Mouse (Mus musculus) lung, postnatal 14 days (tissue): ENCODE measurements at regions not wholly inside any gene's neighbourhood (a gene's known extent, or its start where the extent isn't known, plus 50 kb on each side); places are given as distances from the start of the nearest gene placed in this dataset.
"Not testable (repeated sequence)": the region's sequence is repeated elsewhere in the genome, so short reads cannot be mapped to it uniquely, and the experiment has no call there.

ENCODE experiments used
- DNase-seq: peaks from one replicate; pipeline ENCODE4 v3.0.0; 2021

DNA sequence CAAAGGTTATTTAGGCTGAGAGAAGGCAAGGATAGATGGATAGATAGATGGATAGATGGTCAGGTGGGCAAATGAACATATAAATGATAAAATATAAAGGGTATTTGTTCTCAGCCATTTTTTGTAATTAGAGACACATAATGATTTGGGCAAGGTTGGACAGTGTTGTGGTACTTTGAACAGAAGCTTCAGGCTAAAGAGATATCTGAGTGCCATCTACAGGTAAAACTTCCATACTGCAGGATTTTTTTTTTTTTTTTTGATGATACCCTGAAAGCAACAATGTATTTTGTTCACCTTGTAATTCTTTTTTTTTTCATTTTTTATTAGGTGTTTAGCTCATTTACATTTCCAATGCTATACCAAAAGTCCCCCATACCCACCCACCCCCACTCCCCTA lies 110.1 kb upstream of the Trabd2b start:
- no peak for DNase-seq

DNA sequence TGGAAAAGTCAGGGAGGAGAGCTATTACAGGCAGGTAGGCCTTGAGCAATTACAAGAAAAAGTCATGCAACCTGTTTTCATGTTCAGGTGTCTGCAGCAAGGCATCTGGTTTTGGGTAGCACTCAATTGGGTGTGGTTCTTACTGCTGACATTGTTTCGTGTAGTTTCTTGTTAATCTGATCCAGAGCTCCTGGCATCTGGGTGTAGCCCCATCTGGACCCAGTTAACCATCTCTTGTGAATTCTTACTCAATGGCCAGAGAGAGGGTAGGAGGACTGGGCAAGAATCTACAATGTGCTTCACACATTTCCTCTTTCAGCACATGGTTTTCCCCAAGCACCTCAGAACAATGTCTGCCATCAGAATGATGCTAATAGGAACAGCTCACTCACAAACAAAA lies 108.0 kb upstream of the Trabd2b start:
- DNase-seq, result not testable (repeated sequence)

DNA sequence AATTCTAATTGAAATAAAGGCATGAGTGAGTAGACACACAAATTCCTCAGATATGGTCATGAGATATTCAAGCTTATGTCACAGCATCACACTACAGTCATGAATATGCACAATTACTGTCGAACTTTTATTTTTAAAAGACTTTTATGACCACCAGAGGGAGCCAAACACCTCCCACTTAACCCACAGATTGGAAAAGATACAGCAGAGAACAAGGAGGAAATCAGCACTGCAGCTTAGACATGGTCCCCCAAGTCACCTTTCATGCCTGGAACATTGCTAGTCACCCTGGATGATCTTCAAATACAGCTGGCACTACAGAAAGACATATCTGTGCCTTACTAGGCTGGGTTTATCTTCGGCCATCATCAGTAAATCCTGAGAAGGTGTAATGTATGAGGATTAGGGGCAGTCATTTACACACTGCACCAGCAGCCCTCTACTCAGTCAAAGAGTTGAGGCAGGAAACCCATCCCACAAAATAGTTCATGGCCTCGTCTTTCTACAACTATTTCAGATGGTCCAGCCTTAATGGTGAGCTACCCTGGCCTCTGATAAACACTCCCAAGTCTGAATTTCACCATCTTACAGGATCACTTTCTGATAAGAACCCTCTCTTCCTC lies 106.0 kb upstream of the Trabd2b start:
- peak; percentile 7 for DNase-seq

DNA sequence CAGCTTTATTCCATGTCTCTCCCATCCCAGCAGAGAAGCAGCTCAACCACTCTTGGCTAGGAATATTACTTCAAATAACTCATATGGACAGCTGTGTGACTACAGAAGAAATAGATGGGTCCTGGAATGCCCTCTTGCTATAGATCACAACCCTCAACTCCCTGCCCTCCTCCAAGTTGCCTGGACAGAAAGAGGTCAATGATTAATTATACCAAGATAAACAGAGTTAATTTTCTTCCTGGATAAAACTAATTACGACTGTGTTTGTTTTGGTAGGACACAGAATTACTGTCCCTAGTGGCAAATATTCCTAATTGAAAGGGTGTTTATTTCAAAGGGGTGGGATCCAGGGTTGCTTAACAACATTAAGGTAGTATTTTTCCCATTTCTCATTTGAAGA lies 101.9 kb upstream of the Trabd2b start:
- no peak for DNase-seq

DNA sequence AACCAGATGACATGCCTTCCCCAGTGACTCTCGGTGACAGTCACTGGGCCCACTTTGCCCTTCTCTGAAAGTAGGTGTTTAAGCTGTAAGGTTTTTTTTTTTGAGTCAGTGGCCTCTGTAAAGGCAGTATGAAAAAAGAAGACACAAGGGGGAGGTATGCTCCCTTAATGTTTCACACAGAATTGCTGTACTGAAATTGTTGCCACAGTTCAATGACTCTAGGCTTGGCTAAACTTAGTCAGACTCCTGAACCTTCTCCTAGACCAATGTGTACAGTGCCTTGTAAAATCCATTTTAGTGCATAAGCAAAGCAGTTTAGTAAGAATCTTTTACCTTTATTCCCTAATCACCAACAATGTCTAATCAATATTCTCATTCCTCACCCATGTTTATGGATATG lies 99.0 kb upstream of the Trabd2b start:
- no peak for DNase-seq

DNA sequence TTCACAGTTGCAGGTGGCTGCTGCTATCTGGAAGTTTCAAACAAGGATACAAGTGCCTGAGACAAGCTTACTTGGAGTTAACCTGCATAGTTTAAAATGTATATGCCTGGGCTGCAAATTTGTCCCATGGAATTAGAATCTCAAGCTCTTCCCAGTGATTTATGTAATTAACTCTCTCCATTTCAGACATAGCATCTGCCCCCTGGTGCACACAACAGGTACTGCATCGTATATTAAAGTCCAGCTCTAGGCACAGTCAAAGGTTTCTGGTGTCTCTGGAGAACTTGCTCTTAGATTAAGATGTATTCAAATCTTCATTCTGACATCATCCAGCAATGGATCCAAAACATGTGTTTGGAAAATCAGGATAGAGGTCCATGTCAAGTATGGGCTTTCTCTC lies 98.0 kb upstream of the Trabd2b start:
- DNase-seq, result peak; percentile 32

DNA sequence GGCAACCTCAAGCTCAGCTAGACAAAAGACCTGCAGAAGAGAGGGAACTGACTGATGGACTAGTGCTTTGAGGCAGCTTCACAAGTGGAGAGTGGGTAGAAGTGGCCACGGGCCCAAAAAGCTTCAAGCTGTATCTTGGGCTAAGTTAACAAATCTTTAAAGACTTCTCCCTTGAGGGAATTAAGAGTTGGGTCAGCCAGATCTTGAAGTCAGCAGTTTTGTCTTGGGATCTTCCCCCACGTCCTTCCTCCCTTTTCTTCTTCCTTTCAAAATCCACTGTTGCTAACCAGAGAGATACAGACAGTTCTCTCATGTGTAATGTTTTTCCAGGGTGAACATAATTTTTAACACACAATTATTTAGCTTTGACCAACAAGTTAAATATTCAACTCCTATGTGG lies 91.5 kb upstream of the Trabd2b start:
- no peak for DNase-seq

DNA sequence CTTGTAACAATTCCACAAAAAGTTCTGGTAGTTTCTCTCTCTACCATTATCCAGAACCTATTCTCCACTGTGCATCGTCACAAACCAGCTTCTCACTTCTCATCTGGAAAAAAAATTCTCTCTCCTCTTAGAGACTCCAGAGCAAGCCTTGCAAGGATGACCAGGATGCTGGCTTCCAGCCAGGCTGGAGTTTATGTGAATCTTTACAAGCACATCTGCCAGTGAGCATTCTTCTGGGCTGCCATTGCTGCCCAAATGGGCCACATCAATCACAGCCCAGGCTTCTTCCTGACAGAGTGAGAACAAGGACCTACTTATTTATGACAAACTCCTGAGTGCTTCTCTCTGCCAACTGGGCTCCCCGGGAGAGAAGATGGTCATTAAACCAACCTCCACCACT lies 91.0 kb upstream of the Trabd2b start:
- DNase-seq, result peak; percentile 8

DNA sequence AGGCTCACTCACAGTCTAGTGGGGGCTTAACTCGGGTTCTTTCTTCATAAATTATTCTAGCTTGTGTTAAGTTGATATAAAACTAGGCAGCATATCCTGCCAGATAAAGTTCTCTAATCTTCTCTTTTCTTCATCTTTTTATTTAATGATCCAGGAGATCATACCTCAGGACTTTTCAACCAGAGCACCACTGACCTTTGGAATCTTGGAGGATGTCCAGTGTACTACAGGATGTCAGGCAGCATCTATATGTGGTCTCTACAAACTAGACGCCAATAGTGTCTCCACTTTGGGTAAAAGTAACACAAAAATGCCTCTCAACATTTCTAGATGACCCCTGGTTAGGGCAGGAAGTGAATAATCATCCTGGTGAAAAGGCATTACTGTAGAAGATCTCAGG lies 89.4 kb upstream of the Trabd2b start:
- no peak for DNase-seq

DNA sequence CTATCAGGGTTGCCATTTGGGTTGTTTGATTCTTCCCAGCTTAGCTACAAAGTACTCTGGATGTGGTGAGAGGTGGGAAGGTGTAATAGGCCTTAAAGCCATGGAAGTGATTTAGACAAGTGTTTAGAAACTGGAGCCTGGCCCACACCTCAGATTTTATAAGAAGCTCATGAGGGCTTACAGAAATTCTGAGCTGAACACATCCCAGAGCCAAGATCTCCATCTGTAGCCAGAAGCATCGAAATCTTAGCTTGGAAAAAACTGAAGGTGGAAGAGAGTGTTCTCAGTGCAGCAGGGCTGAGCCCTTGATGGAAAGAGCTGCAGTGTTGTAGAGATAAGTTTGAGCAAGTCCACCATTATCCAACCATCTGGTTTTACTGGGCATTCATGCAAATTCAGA lies 86.4 kb upstream of the Trabd2b start:
- no peak for DNase-seq

DNA sequence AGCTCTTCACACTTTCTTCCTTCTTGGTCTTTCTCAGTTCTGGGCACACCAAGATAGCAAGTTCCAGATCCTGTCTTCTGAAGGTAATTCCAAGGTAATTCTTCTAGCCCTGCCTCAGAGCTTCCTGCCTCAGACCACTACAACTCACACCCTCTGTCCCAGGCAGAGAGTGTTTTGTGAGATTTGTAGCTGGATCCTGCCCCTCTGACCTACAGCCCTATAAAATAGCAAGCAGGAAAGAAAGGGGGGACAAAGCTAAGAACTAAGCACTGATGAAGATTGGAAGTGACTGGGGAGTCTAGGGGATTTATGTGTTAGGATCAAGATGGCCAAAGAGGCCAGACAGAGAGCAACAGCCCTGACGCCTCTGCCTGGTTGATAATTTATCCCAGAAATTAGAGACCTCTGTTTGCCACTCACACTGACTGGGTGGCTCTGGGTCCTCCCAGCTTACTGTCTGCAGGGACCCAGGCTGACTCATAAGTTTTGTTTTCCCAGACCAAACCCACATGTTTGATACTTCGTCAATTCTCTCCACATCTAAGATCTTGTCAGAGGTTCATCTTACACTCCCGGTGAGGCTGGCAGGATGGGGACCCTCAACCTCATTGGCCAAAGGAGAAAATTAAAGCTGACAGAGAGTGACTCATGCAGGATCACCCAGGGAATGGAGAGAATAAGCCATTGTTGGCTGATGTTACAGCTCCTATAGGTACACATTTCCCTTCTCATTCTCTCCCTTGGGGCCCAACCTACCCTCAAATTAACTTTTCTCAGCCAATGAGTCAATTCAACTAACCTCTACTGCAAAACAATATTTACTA lies 84.8 kb upstream of the Trabd2b start:
- no peak for DNase-seq

DNA sequence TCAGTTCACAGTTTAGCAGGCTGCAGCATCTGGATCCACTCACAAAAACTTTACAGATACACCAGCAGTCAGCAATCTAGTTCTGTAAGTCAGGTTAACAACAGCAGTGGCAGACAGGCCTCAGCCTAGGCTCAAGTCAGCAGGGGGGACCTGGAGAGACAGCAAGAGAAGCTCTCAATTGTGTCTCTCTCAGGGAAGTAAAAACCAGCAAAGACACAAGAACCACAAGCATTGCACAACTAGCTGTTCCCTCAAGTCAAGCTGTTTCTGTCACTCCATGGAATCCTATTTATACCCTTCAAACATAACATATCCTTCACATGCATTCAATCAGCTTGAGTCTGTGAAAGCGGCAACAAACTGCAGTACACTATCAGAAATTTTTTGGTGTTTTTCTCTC lies 76.5 kb upstream of the Trabd2b start:
- DNase-seq, result no peak

DNA sequence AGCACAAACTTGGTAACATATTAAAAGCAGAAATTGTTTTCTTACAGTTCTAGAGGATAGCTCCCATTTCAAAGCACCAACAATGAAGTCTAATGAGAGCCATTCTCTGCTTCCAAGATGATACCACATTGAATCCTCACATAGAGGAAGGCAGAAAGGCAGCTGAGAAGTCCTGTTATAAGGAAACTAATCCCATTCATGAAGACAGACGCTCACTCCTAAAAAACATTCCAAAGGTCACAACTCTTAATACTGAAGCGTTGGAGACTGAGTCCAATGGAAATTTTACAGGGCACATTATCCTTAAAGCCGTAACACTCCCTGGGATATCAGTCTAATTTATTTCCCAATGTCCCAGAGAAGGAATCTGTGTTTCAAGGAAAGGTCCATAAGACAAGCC lies 75.4 kb upstream of the Trabd2b start:
- no peak for DNase-seq

DNA sequence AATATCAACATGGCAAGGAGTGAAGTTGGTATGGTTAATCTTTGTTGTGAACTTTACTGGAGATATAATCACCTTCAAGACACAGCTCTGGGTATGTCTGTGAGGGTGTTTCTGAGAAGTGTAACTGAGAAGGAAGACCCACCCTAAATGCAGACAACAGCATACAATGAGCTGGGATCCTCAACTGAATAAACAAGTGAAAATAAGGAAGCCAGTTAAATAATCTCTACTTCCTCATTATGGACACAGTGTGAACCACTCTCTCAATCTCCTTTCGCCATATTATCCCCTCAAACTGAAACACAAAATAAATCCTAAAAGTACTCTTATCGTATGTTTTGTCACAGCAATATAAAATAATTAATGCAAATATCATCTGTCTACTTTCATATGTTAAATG lies 71.7 kb upstream of the Trabd2b start:
- DNase-seq, result no peak

DNA sequence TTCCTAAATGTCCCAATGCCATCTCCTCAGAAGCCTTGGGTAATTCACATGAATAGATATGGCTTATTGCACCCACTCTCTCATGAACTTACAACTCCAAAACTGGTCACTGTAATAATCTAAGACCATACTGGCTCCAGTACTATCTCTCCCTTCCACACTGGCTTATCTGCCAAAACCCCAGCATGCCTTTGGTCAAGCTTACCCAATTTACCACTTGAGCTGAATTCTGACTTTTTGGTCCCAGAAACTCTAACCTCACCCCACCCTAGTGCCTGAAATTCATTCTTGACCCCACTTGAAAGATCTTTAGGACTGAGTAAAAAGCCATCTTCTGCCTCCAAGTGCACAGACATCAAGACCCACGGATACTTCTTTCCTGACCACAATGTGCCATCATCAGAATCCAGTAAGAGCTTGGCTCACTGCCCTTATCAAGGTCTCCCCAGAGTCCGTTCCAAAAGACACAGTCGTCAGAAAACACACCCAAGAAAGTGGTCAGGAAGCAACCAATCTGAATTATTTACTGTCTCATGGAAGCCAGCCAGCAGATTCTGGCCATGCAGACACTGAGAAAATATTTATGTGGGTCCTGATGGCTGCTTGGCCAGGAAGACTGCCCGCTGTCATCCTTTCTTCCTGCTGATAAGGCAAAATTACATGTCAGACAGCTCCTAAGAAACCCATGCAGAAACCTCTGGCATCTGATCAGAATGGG lies 70.3 kb upstream of the Trabd2b start:
- DNase-seq, result peak; percentile 14

DNA sequence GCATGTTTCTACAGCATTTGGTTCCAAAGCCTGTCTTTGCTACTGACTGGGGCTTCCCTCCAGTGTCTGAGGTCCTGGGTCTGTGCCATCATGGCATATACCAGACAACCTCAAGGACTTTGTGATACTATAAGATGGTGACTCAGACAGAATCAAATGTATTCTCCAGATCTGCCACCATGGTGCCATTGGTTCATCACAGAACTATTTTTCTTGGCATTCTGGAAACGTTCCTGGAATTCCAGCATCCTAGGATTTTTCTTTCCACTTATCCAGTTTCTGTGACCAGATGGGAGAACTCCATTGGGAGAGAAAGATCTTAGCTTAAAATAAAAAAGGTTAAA lies 69.8 kb upstream of the Trabd2b start:
- DNase-seq, result peak; percentile 8

DNA sequence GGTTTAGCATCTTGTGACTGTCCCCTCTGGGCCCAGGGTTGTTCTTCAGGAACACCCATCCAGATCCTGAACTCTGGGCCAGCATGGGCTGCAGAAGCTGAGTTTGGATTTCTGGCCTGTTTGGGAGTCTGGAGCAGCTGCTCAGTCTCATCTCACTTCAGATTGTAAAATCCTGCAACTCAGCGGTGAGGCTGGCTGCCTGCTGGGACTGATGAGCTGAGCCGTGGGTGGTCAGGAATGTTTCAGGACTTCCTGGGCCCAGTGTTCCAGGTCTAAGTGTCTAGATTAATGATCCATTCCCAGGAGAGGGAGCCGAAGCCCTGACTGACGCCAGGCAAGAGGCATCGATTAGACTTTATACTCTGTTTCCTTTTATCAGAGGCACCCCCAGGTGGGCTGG lies 66.7 kb upstream of the Trabd2b start:
- DNase-seq, result peak; percentile 22

DNA sequence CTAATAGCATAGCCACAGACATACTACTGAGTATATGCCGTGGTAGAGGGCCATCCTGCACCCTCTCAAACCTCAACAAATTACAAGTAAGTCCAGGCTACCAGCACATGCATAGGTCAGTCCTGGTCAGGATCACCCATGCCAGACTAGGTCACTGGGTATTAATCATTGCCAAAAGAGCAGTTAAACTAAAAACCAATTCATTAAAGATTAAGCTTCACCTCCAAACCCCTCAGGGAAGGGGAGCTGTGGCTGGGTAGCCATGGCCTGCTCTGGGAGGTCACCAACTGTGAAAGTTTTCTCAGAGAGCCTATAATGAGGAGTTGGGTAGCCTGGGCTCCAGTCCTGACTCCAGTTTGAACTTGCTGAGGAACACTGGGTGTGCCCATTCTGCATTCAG lies 61.4 kb upstream of the Trabd2b start:
- DNase-seq, result no peak

DNA sequence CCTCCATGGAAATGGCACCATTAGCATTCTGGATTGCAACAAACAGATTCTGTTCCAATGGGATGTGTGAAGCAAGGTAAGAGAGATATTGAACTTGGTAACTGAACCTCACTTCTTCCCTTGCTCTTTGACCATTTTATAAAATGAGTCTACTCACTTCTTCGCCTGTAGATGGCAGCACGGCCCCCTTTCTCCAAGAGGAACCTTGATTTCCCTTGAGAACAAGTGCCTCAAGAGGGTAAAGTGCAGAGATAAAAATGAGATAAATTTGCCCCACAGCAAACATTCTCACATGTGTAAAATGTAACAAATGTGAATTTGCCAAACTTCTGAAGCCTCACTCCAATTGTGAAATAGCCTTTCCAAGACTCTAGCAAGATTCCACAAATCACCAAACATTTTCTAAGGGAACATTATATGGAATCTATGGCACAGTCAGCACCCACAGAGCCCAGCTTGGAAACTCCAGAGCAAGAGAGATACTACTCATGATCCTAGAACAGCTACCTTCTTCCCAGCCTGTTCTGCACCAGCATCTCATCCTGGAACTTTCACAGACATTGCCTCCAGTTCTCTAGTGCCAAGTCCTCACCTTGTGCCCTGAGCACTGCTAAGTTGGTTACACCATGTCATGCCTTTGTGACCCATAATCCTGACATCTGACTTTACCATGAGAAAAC lies 60.3 kb upstream of the Trabd2b start:
- peak; percentile 66 for DNase-seq

DNA sequence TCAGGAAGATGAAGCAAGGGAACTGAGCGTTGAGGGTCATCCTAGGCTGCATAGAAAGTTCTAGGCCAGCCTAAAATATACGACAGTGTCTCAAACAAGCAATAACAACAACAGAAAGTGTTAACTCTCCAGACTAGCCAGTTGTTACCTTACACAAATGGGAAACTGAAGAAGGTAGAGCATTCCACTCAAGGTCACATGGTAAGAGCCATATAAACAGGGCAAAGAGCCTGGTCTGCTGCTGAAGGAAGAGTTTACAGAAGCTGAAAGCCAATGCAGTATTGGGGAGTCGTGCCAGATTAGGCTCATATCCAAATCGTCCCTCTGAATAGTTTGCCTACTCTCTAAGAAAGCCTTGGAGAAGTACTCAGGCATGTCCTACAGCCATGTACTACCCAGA lies 59.6 kb upstream of the Trabd2b start:
- no peak for DNase-seq

DNA sequence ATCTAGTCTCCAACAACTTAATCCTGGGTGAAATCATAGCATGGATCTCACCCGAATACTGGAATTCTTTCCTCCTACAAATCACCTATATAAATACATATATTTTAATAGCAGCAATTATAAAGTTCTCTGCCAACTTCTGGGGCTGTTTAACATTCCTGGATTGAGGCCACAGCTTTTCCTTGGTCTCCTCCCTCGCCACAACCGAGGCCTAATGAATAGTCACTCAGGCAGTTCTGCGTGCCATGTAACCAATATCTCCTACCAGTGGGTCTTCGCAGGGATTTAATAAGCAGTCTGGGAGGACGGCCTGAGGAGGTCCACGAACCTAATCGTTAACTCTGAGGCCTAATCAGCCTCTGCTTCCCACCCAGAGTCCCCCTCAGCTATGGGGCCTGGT lies 56.9 kb upstream of the Trabd2b start:
- DNase-seq, result no peak

DNA sequence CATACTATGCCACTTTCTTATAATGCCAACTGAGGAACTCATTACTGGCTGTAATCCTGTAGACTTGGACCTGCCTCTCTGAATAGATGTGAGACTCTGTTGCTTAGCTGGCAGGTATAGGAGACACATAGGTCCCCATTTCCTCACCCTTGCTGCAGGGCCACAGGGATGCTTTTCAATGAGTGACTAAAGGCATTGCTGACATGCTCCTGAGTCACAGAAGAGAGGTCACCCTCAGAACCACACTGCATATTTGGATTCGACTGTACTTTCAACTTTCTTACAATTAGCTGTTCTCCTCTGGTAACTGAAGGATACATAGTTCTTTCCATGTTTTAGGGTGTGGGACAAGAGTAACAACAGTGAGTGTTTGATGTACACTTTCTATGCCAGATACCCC lies 55.2 kb upstream of the Trabd2b start:
- DNase-seq, result no peak

DNA sequence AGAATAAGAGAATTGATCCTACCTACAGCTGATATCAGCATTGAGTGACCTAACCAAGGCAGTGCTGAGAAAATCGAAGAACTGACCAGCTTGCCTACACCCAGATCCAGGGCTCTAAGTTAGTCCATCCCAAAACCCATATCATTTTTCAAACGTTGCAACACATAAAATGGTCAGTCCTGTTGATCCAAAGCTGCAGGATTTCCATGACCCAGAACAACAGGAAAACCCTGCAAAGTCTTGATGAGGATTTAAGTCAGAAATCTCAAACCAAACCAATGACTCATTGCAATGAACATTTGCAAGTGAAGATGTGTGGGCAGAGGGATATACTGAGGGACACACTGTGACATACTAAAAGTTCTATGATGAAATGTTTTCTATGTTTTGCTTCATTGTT lies 53.5 kb upstream of the Trabd2b start:
- DNase-seq, result no peak
